In genomic region chr4:105244931-105245330, GRCm38 (mm10) we compare ENCODE assay signal across 9 mouse cellular contexts.
DNase-seq lines count a peak whose midpoint lies in the region; ATAC-seq lines count a peak whose summit lies in the region.
"Had no signal": no experiment of that assay in that cellular context is flagged by ENCODE, and none has a peak within 500 bp of the region (broad histone marks: within the 10 kb centered on the region; RNA-seq: fewer than 3 reads in every experiment).

No protein-coding gene starts in this region.

- no peaks in the 10 kb centered on the region for H3K9me3 ChIP-seq in heart, embryonic 15.5 days (replicated peaks)
- H3K9me3 ChIP-seq in embryonic facial prominence, embryonic 11.5 days (replicated peaks; ENCODE audit: control insufficient read depth, low read length) = no peaks in the 10 kb centered on the region
- no peaks in the 10 kb centered on the region for H3K9me3 ChIP-seq in hindbrain, embryonic 11.5 days (ENCODE audit: control insufficient read depth, low read length)
- no peaks in the 10 kb centered on the region for H3K9me3 ChIP-seq in midbrain, embryonic 13.5 days

- peak overlapping the region; percentile 74 for H3K4me2 ChIP-seq in heart, embryonic 15.5 days
- H3K4me2 ChIP-seq in embryonic facial prominence, embryonic 11.5 days (ENCODE audit: low read depth, low read length) = peak overlapping the region; percentile 59; the same call in 1 of the 2 replicates
- H3K4me2 ChIP-seq in hindbrain, embryonic 11.5 days (replicated peaks; ENCODE audit: low read depth, low read length) = no peak overlapping the region; the same call in 1 of the 2 replicates
- H3K4me2 ChIP-seq in midbrain, embryonic 13.5 days (replicated peaks) = peak overlapping the region; percentile 52

- H3K9ac ChIP-seq in heart, embryonic 15.5 days = peak overlapping the region; percentile 51; the same call in 1 of the 2 replicates
- H3K9ac ChIP-seq in embryonic facial prominence, embryonic 11.5 days (replicated peaks; ENCODE audit: low read length) = peak overlapping the region; percentile 66; the same call in 1 of the 2 replicates
- H3K9ac ChIP-seq in hindbrain, embryonic 11.5 days (ENCODE audit: low read depth, low read length) = no peak overlapping the region; the same call in 1 of the 2 replicates
- peak overlapping the region; percentile 66; the same call in 1 of the 2 replicates for H3K9ac ChIP-seq in midbrain, embryonic 13.5 days (replicated peaks)

- peaks cover 11% of the 10 kb centered on the region for H3K4me1 ChIP-seq in heart, embryonic 15.5 days (replicated peaks)
- peaks cover 2% of the 10 kb centered on the region; the same call in 1 of the 2 replicates for H3K4me1 ChIP-seq in embryonic facial prominence, embryonic 11.5 days (ENCODE audit: control insufficient read depth, insufficient read depth, low read length)
- peaks cover 5% of the 10 kb centered on the region for H3K4me1 ChIP-seq in hindbrain, embryonic 11.5 days (replicated peaks; ENCODE audit: control insufficient read depth, insufficient read depth, low read length)
- peaks cover 19% of the 10 kb centered on the region for H3K4me1 ChIP-seq in midbrain, embryonic 13.5 days (replicated peaks)

- H3K4me3 ChIP-seq in heart, embryonic 15.5 days = no peak overlapping the region
- no peak overlapping the region for H3K4me3 ChIP-seq in embryonic facial prominence, embryonic 11.5 days (ENCODE audit: low read depth, low read length)
- H3K4me3 ChIP-seq in hindbrain, embryonic 11.5 days (ENCODE audit: low read depth, low read length) = no peak overlapping the region; the same call in 1 of the 2 replicates
- H3K4me3 ChIP-seq in midbrain, embryonic 13.5 days (replicated peaks) = no peak overlapping the region
- H3K4me3 ChIP-seq: erythroblast, embryonic 14.5 days had no signal

- no peaks in the 10 kb centered on the region for H3K36me3 ChIP-seq in heart, embryonic 15.5 days
- no peaks in the 10 kb centered on the region for H3K36me3 ChIP-seq in embryonic facial prominence, embryonic 11.5 days (replicated peaks; ENCODE audit: control insufficient read depth, insufficient read depth, low read depth, low read length)
- no peaks in the 10 kb centered on the region for H3K36me3 ChIP-seq in hindbrain, embryonic 11.5 days (ENCODE audit: control insufficient read depth, insufficient read depth, low read length)
- H3K36me3 ChIP-seq in midbrain, embryonic 13.5 days = no peaks in the 10 kb centered on the region

- WGBS in heart, embryonic 15.5 days = 72% methylated on average over 10 of the region's 10 CpGs
- 63% methylated on average over 10 of the region's 10 CpGs for WGBS in embryonic facial prominence, embryonic 11.5 days
- 77% methylated on average over 10 of the region's 10 CpGs for WGBS in hindbrain, embryonic 11.5 days
- WGBS in midbrain, embryonic 13.5 days = 64% methylated on average over 10 of the region's 10 CpGs

- H3K27ac ChIP-seq in heart, embryonic 15.5 days = no peak overlapping the region
- H3K27ac ChIP-seq in embryonic facial prominence, embryonic 11.5 days (replicated peaks; ENCODE audit: low read depth, low read length) = no peak overlapping the region
- no peak overlapping the region; the same call in 1 of the 2 replicates for H3K27ac ChIP-seq in hindbrain, embryonic 11.5 days (ENCODE audit: low read depth, low read length)
- peak overlapping the region; percentile 75 for H3K27ac ChIP-seq in midbrain, embryonic 13.5 days

- no peaks in the 10 kb centered on the region for H3K27me3 ChIP-seq in heart, embryonic 15.5 days
- no peaks in the 10 kb centered on the region for H3K27me3 ChIP-seq in embryonic facial prominence, embryonic 11.5 days (ENCODE audit: control insufficient read depth, insufficient read depth, low read length)
- no peaks in the 10 kb centered on the region for H3K27me3 ChIP-seq in hindbrain, embryonic 11.5 days (ENCODE audit: control insufficient read depth, insufficient read depth, low read length)
- H3K27me3 ChIP-seq in midbrain, embryonic 13.5 days = peaks cover 2% of the 10 kb centered on the region; the same call in 1 of the 2 replicates

- no peak for ATAC-seq in heart, embryonic 15.5 days (replicated peaks; ENCODE audit: insufficient number of reproducible peaks, insufficient read depth, low FRiP score, low read depth)
- no peak for ATAC-seq in embryonic facial prominence, embryonic 11.5 days (replicated peaks; ENCODE audit: insufficient number of reproducible peaks, low FRiP score, low TSS enrichment, low read depth)
- ATAC-seq in hindbrain, embryonic 11.5 days (ENCODE audit: low FRiP score) = peak; percentile 45
- ATAC-seq in midbrain, embryonic 13.5 days = no peak

- no peak for DNase-seq in heart, adult 11 months
- no peak for DNase-seq in embryonic facial prominence, embryonic 11.5 days (ENCODE audit: low spot score)
- DNase-seq in hindbrain, embryonic 11.5 days (ENCODE audit: low spot score) = no peak
- no peak for DNase-seq in cerebellum, postnatal 14 days
- no peak for DNase-seq in layer of hippocampus, adult 18-20 months (ENCODE audit: low spot score in 2 of 2)
- no peak for DNase-seq in layer of hippocampus, adult 9-11 months
